ENCODE assay signal across 8 mouse cellular contexts in the genomic region with DNA sequence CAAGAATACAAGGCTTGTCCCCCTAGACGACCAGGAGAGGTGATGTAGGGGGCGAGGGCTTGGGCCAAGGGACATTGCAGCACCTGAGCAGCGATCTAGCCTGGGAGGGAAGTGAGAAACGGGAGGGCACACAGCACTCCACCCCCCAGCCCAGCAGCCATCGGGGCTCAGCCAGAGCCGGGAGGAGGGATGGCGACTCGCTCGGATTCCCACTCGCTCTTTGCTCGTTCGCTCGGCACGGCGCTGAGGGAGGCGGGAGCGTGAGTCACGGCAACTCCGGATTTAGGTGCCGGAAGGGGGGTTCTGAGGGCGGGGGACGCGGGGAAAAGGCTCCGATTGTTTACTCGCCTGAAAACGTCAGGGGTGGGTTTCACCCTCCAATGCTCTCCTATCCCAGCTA. TPM values are rescaled to one million over a fixed set of nuclear protein-coding genes. Genes with fewer than 3 reads are reported as not detected.
DNase-seq lines count a peak whose midpoint lies in the region; ATAC-seq and TF ChIP-seq lines count a peak whose summit lies in the region.
"Had no signal": no experiment of that assay in that cellular context is flagged by ENCODE, and none has a peak within 500 bp of the region (broad histone marks: within the 10 kb centered on the region; RNA-seq: fewer than 3 reads in every experiment).

No protein-coding gene starts in this region.

- ATAC-seq in lung, embryonic 14.5 days (ENCODE audit: insufficient read depth), result no peak
- ATAC-seq in granulocyte monocyte progenitor cell, adult 5-6 weeks (replicated peaks; ENCODE audit: poor library complexity, severe bottlenecking), result peak; percentile 5

- H3K9ac ChIP-seq in lung, embryonic 14.5 days, result no peak overlapping the region

- no peak overlapping the region for H3K27ac ChIP-seq in lung, embryonic 14.5 days (ENCODE audit: low read depth)
- no peak overlapping the region for H3K27ac ChIP-seq in bone marrow macrophage, adult 2 months (ENCODE audit: insufficient read depth, low read depth, low read length)

- H3K27me3 ChIP-seq in lung, embryonic 14.5 days (ENCODE audit: insufficient read depth, low read length), result peaks cover 58% of the 10 kb centered on the region

- no peak for TF ChIP-seq POLR2A in lung, adult 2 months (IDR thresholded peaks at IDR 0.05; ENCODE audit: borderline replicate concordance, extremely low read depth, low read depth, low read length)
- no peak for TF ChIP-seq POLR2A in bone marrow macrophage, adult 2 months (IDR thresholded peaks at IDR 0.05; ENCODE audit: borderline replicate concordance, low read depth, low read length)

- H3K4me3 ChIP-seq in lung, embryonic 14.5 days (ENCODE audit: low read depth, low read length), result peak overlapping the region; percentile 56; the same call in 1 of the 2 replicates
- H3K4me3 ChIP-seq in lung, adult 2 months (replicated peaks; ENCODE audit: extremely low read depth, low read depth, low read length), result no peak overlapping the region
- H3K4me3 ChIP-seq in bone marrow macrophage, adult 2 months (ENCODE audit: insufficient read depth, low read length), result peak overlapping the region; percentile 83
- H3K4me3 ChIP-seq: erythroblast, embryonic 14.5 days had no signal

- no peaks in the 10 kb centered on the region for H3K9me3 ChIP-seq in lung, embryonic 14.5 days (ENCODE audit: low read depth, low read length)

- DNase-seq in lung, embryonic 14.5 days, result peak; percentile 39
- no peak for DNase-seq in lung, adult 2 months
- peak; percentile 59 to 80 for DNase-seq in left cerebral cortex, postnatal 10 days (ENCODE audit: extremely low spot score in 1 of 2, low spot score in 2 of 2)
- peak; percentile 24 for DNase-seq in retina, embryonic 14.5 days (ENCODE audit: low spot score)
- DNase-seq in cerebellum, postnatal 36 days, result no peak

- intact Hi-C loops in left cerebral cortex, postnatal 10 days (cut with DNase I), result loop anchor here (5.0 kb wide), 1 partner anchor 33 kb away; no protein-coding TSS in a partner anchor

- 1% methylated on average over 26 of the region's 26 CpGs for WGBS in lung, embryonic 14.5 days
- WGBS in lung, adult 2 months, result 1% methylated on average over 26 of the region's 26 CpGs

- H3K36me3 ChIP-seq in lung, embryonic 14.5 days (ENCODE audit: insufficient read depth), result no peaks in the 10 kb centered on the region

- TF ChIP-seq CTCF in lung, embryonic 14.5 days (IDR thresholded peaks at IDR 0.05; ENCODE audit: low read depth), result no peak
- no peak for TF ChIP-seq CTCF in lung, adult 2 months (IDR thresholded peaks at IDR 0.05; ENCODE audit: insufficient read depth, low read length)
- no peak for TF ChIP-seq CTCF in bone marrow macrophage, adult 2 months (IDR thresholded peaks at IDR 0.05; ENCODE audit: low read depth, low read length)

- H3K4me1 ChIP-seq in lung, embryonic 14.5 days (ENCODE audit: insufficient read depth), result peaks cover 19% of the 10 kb centered on the region
- H3K4me1 ChIP-seq in lung, adult 2 months (ENCODE audit: control insufficient read depth, insufficient read depth, low read length), result peaks cover 23% of the 10 kb centered on the region
- peaks cover 24% of the 10 kb centered on the region for H3K4me1 ChIP-seq in bone marrow macrophage, adult 2 months (ENCODE audit: control insufficient read depth, insufficient read depth, low read length)

- peak overlapping the region; percentile 93 for H3K4me2 ChIP-seq in lung, embryonic 14.5 days

RNA-seq across cellular contexts. Expression of a gene that starts 1.4 kb away (rescaled TPM):
- 8.4 and 9.4 TPM in 2 replicates for polyA plus RNA-seq in lung, embryonic 14.5 days (2014; fragmentation: Nextera tagmentation; extraction: Ambion mirVana)
- polyA plus RNA-seq in lung, adult 2 months (2012; rRNA removed), result 13.1 and 13.8 TPM in 2 replicates
- 13.2 and 14.2 TPM in 2 replicates for polyA plus RNA-seq in bone marrow macrophage, adult 2 months (2012; ENCODE audit: insufficient read depth, insufficient read length, missing spikeins)
- total RNA-seq in granulocyte monocyte progenitor cell, adult 5-6 weeks (2014; fragmentation: Nextera tagmentation), result 19.9 and 25.7 TPM in 2 replicates
- total RNA-seq in granulocyte monocyte progenitor cell, adult 5-6 weeks (2017), result 3.8 and 4.1 TPM in 2 replicates
- 10 to 100 TPM; 65.6 to 67.5 TPM for total RNA-seq in left cerebral cortex, postnatal 10 days (2021)

RNA-seq across cellular contexts. Expression of a gene that starts 14.3 kb away (rescaled TPM):
- polyA plus RNA-seq in lung, embryonic 14.5 days (2014; fragmentation: Nextera tagmentation; extraction: Ambion mirVana), result 352 and 353 TPM in 2 replicates
- 49.3 and 65.5 TPM in 2 replicates for polyA plus RNA-seq in lung, adult 2 months (2012; rRNA removed)
- 104 and 110 TPM in 2 replicates for polyA plus RNA-seq in bone marrow macrophage, adult 2 months (2012; ENCODE audit: insufficient read depth, insufficient read length, missing spikeins)
- 120 and 157 TPM in 2 replicates for total RNA-seq in granulocyte monocyte progenitor cell, adult 5-6 weeks (2014; fragmentation: Nextera tagmentation)
- total RNA-seq in granulocyte monocyte progenitor cell, adult 5-6 weeks (2017), result 285 and 306 TPM in 2 replicates
- 100 to 1,000 TPM; 127 to 129 TPM for total RNA-seq in left cerebral cortex, postnatal 10 days (2021)

RNA-seq across cellular contexts. Expression of a gene that starts 33.0 kb away (rescaled TPM):
- polyA plus RNA-seq in lung, embryonic 14.5 days (2014; fragmentation: Nextera tagmentation; extraction: Ambion mirVana), result 9.5 and 12.5 TPM in 2 replicates
- 33.7 and 34.3 TPM in 2 replicates for polyA plus RNA-seq in lung, adult 2 months (2012; rRNA removed)
- 46.3 and 47.1 TPM in 2 replicates for polyA plus RNA-seq in bone marrow macrophage, adult 2 months (2012; ENCODE audit: insufficient read depth, insufficient read length, missing spikeins)
- 27.1 and 28.6 TPM in 2 replicates for total RNA-seq in granulocyte monocyte progenitor cell, adult 5-6 weeks (2014; fragmentation: Nextera tagmentation)
- 19.0 and 19.8 TPM in 2 replicates for total RNA-seq in granulocyte monocyte progenitor cell, adult 5-6 weeks (2017)
- total RNA-seq in left cerebral cortex, postnatal 10 days (2021), result 10 to 100 TPM; 11.2 to 13.2 TPM

Comparison
In these comparisons a context has a peak if more than half of its experiments do, and no peak if none do; other contexts are left out.
1. DNase-seq: peak in lung, embryonic 14.5 days (single experiment), left cerebral cortex, postnatal 10 days (2 of 2) and retina, embryonic 14.5 days (single experiment); none in lung, adult 2 months (single experiment) and cerebellum, postnatal 36 days (0 of 2).